Mouse (Mus musculus): ENCODE measurements around the gene S1pr2.
"Not testable (repeated sequence)": the region's sequence is repeated elsewhere in the genome, so short reads cannot be mapped to it uniquely, and the experiment has no call there.

S1pr2 gene

DNA sequence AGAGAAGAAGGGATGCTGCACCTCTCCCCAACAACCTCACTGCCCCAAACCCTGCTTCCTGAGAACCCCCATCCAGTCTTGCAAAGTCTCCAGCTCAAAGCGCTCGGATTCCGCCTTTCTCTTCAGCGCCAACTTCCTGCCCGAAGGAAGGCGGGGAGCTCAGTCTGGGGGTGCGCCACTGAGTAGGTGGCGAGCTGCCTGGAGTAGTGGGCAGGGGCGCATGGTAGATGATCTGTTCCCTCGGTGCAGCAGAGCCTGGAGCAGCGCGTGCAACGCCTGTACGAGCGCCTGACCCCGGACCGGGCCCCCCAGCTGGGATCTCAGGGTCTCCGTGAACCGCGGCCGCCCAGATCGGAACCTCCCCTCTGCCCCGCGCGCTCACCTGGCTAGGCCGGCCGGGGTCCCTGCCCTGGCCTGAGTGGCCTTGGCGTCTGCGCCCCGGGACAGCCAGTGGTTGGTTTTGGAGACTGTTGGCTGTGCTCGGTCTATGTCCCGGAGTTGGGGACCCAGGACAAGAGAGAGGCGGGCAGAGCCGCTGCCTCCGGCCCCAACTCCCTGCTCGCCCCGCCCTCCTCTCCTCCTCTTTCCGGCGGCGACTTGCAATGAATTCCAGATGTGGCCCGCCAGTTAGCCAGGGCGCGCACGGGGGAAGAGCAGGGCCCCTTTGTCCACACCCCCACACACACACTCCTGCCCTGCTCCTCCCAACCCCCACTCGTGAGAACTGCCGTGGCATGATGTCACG lies at the start of gene S1pr2:
S1pr2 (minus strand) TSS at position 566 of the 745 bp plus-strand sequence.
- peak; percentile 93 for DNase-seq (ENCODE audit: low read depth)

DNA sequence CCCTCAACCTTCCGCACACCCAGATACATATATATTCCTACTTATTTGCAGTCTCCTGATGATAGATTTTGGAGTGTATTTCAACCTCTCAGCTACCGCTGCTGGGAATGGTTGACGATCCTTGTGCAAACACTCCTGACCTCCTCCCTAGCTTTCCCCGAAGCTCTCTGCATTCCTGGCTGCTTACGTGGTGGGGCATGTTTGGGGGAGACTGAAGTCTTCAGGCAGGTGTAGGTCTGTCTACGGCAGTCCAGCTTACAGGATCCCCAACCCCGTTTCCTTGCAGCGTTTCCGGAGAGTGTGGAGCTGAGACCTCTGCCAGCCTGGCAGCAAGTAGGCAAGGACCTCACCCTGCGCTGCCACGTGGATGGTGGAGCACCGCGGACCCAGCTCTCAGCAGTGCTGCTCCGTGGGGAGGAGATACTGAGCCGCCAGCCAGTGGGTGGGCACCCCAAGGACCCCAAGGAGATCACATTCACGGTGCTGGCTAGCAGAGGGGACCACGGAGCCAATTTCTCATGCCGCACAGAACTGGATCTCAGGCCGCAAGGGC lies 48.8 kb upstream of the S1pr2 start:
- DNase-seq (ENCODE audit: low read depth): no peak

DNA sequence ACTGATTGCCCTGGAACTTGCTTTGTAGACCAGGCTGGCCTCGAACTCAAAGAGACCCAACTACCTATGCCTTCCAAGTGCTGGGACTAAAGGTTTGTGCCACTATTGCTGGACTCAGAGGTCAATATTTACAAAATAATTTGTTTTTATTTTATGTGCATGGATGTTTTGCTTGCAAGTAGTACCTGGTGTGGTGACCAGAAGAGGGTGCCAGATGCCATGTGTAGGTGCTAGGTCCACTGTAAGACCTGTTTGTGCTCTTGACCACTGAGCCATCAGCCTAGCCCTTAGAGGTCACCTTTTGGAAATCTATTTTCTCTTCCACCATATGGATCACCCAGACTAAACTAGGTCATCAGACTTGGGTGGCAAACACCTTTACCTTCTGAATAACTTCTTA lies 46.1 kb upstream of the S1pr2 start:
- no peak for DNase-seq (ENCODE audit: low read depth)

DNA sequence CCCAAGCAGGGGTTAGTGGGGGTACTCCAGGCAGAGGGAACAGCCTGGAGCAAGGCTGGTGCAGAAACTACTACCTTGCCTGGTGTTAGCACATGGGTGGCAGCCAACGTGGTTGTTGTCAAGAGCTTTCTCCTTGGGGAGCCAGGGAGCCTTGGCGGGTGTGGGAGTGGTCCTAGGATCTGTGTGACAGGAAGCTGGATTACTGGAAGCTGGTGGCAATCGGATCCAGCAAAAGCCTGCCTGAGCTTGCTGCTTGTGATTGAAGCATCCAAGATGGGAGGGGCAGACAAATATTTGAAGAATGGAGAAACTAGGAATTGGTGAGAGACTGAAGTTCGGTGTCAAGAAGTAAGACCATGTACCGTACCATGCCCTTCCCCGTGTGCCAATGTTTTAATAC lies 45.7 kb upstream of the S1pr2 start:
- no peak for DNase-seq (ENCODE audit: low read depth)

DNA sequence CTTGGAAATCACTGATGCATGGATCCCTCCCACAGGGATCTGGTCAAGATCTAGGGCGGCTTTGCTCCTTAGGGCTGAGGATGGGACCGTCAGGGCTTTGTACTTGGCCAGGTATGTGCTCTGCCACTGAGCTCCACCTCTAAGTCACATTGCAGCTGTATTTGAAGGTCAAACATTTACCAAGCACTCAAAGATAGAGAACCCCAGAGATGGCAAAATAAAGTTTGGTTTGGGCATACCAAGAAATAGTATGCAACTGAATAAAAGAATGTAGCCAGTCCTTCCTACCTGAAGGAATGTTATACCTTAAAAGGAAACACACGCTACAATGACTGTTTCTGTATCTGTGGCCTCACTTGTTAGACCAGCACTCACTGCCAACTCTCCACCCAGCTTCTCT lies 44.8 kb upstream of the S1pr2 start:
- no peak for DNase-seq (ENCODE audit: low read depth)

DNA sequence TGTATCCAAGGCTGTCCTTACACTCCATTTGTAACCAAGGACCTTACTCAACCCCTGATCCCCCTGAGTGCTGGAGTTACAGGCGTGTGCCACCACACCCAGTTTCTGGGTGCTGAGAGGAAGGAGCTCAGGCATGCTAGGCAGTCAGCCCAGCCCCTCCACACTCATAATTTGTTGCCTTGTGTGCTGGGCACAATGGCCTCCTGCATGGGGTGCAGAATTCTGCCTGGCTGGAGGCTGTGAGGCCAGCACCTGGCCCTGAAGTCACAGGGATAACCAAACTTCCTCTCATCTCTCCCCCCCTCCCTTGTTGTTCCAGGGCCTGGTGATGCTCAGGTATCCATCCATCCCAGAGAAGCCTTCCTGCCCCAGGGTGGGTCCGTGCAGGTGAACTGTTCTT lies 42.0 kb upstream of the S1pr2 start:
- DNase-seq (ENCODE audit: low read depth): no peak

DNA sequence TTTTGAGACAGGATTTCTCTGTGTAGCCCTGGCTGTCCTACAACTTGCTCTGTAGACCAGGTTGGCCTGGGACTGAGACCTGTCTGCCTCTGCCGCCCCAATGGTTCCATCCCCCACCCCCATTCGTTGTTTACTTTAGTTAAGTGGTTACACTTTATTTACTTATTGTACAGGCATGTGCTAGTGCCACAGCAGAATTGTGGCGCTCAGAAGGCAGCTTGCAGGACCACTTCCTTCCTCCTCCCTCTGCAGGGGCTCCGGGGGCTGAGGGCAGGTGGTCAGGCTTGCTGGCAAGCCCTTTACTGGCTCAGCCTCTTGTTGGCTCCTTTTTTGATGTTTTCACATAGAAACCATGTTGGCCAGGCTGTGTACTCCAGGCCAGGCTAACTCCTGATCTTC lies 40.6 kb upstream of the S1pr2 start:
- no peak for DNase-seq (ENCODE audit: low read depth)

DNA sequence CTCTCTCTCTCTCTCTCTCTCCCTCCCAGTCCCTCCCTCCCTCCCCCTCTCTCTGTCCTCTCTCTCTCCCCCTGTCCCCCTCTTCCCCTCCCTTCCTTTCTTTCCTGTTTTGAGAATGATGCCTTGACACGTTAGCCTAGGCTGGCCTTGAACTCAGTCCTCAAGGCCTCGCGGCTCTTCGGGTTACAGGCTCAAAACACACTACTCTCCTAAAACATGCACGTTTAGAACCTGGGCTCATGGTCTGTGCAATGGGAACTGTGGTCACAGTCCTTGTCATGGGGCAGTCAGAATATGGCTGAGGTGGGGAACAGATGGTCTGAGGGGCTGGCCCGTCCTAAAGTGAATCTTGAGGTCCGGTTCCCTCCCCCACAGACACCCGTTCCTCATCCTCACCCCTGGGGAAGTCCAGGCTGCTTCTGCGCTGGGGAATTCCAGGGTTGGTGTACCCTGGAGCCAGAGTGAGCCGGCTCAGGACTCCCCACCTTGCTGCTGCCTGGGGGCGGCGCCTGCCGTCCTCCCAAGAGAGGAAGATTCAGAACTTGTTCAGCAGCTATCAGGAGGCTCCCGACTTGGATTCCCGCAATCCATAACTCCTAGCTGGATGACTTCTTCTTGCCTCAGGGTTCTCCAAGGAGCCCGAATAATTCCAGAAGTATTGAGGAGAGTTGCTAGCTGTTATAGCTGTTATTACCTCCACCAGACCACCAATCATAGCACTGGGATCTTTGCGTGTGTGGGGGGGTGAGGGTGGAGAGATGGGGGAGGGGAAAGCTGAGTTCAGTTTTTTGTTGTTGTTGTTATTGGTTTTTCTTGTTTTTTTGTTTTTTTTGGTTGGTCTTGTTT lies 40.0 kb upstream of the S1pr2 start:
- DNase-seq (ENCODE audit: low read depth): no peak

DNA sequence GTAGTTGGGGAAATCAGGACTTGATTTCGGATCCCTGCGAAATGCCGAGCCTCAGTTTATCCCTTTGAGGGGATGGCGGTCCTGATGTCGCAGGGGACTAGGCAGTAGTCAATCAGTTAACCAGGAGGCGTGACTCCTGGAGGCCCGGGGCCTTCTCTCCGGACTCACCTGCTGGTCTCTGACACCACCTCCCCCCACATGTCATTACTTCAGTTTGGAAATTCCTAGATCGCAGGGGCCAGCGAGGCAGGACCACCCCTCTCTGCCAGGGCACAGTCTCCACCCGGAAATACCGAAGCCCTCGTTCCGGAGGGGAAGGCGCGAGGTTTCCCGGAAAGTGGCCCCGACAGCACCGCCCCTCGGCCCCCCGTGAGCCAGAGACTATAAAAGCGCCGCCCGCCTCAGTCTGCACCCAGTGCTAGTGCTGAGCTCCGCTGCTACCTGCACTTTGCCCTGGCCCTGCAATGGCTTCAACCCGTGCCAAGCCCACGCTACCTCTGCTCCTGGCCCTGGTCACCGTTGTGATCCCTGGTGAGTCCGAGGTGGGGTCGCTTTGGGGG lies 39.1 kb upstream of the S1pr2 start, which contains the start of gene Icam1:
Icam1 (plus strand) TSS at position 415 of the 560 bp plus-strand sequence.
- no peak for DNase-seq (ENCODE audit: low read depth)

DNA sequence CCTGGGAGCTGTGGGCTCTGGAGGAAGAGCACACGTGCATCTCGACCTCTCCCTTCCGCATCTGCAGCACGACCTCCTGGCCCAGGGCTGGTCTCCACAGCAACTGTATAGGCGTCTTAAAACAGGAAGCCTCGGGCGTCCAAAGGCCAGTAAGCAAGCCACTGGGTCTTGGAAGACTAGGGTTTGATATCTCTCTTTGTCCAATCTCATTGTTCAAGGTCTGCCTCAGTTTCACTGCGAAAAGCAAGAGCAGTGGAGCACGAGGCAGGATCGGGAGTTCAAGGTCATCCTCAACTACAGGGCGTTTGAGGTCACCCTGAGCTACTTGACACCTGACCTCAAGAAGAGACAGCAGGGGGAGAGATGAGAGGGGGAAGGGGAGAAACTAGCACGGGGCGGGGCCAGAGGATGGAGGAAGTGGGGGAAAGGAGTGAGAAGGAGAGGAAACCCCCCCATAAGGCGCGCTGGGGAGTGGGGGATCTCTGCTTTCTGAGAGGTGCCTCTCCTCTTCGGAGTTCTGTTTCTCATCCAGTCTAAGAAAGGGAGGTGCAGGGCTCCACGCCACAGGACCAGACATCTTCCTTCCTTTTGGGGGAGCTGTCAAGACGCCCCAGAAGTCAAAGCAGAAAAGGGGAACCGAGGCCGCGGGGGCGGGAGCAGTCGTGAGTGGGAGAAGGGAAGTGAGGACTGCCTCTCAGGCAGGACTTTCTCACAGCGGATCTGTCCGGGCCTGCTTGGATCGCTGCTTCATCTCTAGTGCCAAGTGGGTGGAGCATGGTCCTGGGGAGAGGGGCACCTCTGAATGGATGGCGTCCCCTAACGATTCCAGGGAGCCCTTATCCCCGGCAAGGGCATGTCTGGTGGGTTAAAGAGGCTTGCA lies 38.4 kb upstream of the S1pr2 start:
- DNase-seq (ENCODE audit: low read depth): no peak

DNA sequence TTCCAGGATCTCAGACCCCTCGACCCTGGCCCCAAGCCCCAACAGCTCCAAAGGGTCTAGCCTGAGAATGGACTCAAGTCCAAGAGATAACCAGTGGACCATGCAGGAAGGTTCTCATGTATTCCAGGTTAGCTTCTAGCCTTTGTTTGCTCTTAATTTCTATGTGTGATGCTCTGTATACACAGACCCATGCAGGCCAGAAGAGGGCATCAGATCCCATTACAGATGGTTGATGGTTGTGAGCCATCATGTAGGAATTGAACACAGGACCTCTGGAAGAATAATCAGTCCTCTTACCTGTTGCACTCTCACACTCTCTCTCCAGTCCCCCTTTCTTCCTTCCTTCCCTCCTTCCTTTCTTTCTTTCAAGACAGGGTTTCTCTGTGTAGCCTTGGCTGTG lies 35.8 kb upstream of the S1pr2 start:
- DNase-seq (ENCODE audit: low read depth): no peak

DNA sequence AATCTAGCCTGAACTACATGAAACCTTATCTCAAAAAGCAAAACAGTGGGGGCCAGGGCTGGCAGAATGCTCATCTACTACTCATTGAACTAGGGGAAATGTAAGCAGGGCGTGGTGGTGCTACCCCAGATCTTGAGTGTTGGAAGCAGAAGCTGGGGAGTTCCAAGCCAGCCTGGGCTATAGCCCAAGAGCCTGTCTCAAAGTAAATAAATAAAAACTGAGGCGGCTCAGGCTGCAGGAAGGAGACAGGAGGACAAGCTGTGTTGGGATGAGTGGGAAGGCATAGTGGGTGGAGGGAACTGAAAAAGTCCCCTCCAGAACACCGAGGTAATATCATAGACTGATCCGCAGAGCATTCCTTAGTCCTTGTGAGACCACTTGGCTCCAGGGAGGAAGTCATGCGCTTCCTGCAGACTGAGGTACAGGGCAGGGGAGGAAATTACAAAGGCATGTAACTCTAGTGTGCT lies 35.3 kb upstream of the S1pr2 start:
- peak; percentile 54 for DNase-seq (ENCODE audit: low read depth)

DNA sequence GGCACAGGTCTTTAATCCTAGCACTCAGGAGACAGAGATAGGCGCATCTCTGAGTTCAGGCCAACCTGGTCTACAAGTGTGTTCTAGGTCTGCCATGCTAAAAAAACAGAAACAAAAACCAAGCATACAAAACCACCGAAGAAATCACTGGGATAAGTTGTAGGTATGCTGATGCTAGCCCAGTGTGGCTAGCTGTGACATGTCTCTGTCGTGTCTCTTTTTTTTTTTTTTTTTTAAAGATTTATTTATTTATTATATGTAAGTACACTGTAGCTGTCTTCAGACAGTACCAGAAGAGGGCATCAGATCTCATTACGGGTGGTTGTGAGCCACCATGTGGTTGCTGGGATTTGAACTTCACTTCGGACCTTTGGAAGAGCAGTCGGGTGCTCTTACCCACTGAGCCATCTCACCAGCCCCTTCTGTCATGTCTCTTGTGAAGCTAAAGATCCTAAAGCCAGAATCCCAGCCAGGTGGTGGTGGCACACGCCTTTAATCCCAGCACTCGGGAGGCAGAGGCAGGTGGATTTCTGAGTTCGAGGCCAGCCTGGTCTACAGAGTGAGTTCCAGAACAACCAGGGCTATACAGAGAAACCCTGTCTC lies 34.5 kb upstream of the S1pr2 start:
- not testable (repeated sequence) for DNase-seq (ENCODE audit: low read depth)

DNA sequence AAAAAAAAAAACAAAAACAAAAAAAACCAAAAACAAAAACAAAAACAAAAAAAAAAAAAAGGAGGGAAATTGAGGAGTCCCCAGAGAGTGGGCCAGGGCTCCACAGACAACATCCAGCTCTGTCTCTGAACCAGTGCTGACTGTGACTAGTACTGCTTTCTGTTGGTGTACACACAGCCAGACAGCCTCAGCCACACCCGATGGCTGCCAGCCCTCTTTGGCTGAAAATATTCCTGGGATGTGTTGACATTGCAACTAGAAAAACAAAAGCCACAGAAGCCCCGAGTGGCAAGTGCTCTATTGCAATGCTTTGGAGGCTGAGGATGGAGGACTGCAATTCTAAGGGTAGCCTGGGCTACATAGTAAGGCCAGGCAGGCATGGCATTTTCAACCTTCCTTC lies 33.8 kb upstream of the S1pr2 start:
- no peak for DNase-seq (ENCODE audit: low read depth)

DNA sequence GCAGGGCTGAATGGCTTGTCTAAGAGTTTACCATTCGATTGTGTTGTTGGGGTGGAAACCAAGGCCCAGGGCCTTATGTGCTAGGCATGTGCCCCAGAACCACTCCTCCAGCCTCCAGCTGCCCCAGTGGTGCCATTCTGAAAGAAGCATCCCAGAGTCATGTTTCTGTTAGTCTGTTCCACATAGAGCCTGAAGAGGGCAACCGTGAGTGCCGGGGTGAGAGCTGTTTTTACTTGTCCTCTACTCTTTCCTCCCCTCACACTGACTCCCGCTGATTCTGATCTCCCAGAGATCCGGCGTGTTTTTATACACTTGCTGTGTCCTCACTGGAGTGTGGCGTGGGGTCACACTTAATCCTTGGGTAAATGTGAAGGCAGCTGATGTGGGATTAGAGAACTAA lies 31.4 kb upstream of the S1pr2 start:
- DNase-seq (ENCODE audit: low read depth): no peak

DNA sequence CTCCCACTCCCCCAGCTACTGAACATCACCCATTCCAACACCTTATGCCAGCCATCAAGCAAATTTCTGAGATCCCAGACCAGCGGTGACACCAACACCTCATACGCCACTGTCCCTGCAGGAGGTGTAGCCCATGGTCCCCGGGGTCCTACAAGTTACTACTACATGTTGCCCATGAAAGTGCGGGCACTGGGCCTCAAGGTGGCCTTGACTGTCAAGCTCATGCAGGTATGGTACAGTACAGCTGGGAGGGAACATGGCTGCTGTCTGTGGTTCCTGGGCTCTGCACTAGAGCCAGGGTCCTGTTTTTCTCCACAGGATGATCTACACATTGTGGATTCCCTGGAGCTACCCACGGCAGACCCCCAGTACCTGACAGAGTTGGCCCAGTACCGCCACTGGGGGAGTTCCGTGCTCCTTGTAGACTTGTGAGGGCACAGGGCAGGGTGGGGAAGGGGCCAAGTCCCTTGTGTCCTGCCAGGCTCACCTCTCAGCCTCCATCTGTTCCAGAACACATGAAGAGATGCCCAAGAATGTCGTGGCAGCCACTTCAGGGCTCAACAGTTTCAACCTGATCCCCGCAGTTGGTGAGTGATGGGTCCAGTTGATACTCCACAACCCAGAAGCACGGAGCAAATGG lies 30.9 kb upstream of the S1pr2 start:
- no peak for DNase-seq (ENCODE audit: low read depth)

DNA sequence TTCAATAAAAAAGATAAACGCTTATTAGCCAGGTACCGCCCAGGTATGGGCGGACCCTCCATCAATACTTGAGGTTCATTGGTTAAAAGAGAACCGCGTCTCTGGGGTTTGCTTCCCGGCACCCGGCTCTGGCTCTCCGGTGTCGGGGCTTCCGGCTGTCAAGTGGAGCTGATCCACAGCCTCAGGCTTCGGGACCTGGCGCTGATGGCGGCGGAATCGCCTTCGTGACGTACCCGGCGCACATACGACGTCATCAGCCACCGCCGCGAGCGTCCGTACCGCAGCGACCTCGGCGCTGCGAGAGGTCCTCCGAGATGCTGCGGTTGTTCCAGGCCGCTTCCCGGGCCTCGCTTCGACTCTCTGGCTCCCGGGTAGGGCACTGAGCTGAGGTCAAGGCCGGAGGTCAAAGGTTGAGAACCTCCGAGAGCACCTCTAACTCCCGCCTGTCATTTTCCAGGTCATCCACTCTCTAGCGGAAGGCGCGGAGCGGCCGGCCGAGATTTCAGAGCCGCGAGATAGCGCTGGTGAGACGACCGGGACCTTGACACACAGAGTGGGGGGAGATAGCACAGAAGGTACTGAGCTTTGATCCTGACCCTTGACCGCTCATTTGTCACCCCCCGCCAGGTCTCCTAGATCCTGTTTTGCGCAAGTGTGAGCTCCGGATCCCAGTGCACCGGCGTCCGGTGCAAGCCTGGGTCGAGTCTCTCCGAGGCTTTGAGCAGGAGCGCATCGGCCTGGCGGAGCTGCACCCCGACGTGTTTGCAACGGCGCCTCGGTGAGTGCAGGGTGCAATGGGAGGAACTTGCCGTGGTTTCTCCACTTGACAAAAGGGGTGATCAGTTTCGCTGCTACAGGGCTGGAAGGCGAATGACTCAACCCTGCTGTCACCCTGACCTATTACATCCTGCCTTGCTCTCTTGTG lies 26.3 kb upstream of the S1pr2 start, which contains the start of gene Mrpl4:
Mrpl4 (plus strand) TSS at position 112 of the 925 bp plus-strand sequence.
- peak; percentile 91 for DNase-seq (ENCODE audit: low read depth)

DNA sequence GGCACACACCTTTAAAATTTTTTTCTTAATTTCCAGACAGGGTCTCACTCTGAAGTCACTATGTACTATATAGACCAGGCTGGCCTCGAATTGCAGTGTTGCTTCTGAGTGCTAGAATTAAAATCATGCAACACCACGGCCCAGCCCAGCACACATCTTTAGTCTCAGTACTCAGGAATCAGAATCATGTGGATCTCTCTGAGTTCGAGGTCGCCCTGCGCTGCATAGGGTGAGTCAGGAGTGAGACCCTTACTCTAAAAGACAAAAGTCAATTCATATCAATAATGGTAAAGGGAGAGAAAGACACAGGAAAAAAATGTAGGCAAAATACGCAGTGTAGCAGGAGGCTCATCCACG lies 25.7 kb upstream of the S1pr2 start:
- DNase-seq (ENCODE audit: low read depth): no peak

DNA sequence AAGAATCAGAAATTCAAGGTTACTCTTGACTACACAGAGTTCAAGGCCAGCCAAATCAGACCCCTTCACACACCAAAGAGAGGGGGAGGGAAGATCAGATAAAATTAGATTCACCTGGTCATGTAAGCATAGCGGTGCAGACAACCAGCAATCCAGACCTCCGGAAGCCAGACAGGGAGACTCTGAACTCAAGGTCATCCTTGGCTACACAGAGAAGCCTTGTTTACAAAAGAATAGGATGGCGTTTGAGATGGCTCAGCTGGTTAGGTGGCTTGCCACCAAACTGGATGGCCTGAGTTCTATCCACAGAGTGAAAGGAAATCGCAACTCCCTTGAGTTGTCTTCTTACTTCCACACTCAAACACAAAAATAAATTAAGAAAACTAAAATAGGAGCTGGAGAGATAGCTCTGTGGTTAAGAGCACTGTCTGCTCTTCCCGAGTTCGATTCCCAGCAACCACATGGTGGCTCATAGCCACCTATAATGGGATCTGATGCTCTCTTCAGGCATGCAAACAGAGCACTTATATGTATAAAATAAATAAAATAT lies 25.1 kb upstream of the S1pr2 start:
- no peak for DNase-seq (ENCODE audit: low read depth)
